Mouse (Mus musculus) MEL (cell line): Measurements from ENCODE around the gene Lin37. TPM values are rescaled to one million over a fixed set of nuclear protein-coding genes. Genes with fewer than 3 reads are reported as not detected.
A peak's percentile ranks its signal among the peaks of the same experiment; 100 is the strongest.

Experiments
- DNase-seq: peaks from one replicate; pipeline ENCODE4 v3.0.0; 2011; ENCODE audit warnings: low read depth, low spot score
- H3K27ac ChIP-seq: 2 replicates; pipeline ENCODE4 v1.5.1; 2012; ENCODE audit warnings: low read depth, mild to moderate bottlenecking, control low read depth, low read length, moderate library complexity; ENCODE audit not compliant: control insufficient read depth
- H3K27me3 ChIP-seq, 2 experiments: fragments of 150-350 bp in 1 of 2; sonication (generic) in 1 of 2; 2 replicates each; pipeline ENCODE4 v1.6.1; 2012; ENCODE audit warnings: low read length in 2 of 2, mild to moderate bottlenecking in 2 of 2, improper control_type of control experiment in 1 of 2, moderate library complexity in 1 of 2; ENCODE audit not compliant: insufficient read depth in 2 of 2, control insufficient read depth in 1 of 2
- H3K36me3 ChIP-seq, 2 experiments: 2 replicates each; pipeline ENCODE4 v1.6.1; 2012 to 2014; ENCODE audit warnings: low read length in 2 of 2, improper control_type of control experiment in 1 of 2, inconsistent platforms in 1 of 2, mild to moderate bottlenecking in 1 of 2; ENCODE audit not compliant: insufficient read depth in 2 of 2, control insufficient read depth in 1 of 2
- H3K4me1 ChIP-seq, 2 experiments: fragments of 150-350 bp in 1 of 2; sonication (generic) in 1 of 2; 2 replicates each; pipeline ENCODE4 v1.6.1; 2012; ENCODE audit warnings: low read length in 2 of 2, improper control_type of control experiment in 1 of 2, mild to moderate bottlenecking in 1 of 2; ENCODE audit not compliant: insufficient read depth in 2 of 2, control insufficient read depth in 1 of 2
- H3K4me3 ChIP-seq, 2 experiments: fragments of 150-350 bp in 1 of 2; sonication (generic) in 1 of 2; 2 replicates each; pipeline ENCODE4 v1.5.1; 2012; ENCODE audit warnings: low read depth in 2 of 2, low read length in 2 of 2, mild to moderate bottlenecking in 2 of 2, moderate library complexity in 2 of 2, control low read depth in 1 of 2, improper control_type of control experiment in 1 of 2; ENCODE audit not compliant: control insufficient read depth in 1 of 2, insufficient read depth in 1 of 2
- H3K79me2 ChIP-seq: 2 replicates; pipeline ENCODE4 v1.6.1; 2012; ENCODE audit warnings: mild to moderate bottlenecking, low read length, moderate library complexity; ENCODE audit not compliant: control insufficient read depth, poor library complexity, insufficient read depth
- H3K9ac ChIP-seq: 2 replicates; pipeline ENCODE4 v1.6.1; 2012; ENCODE audit warnings: low read depth, mild to moderate bottlenecking, control low read depth, low read length, moderate library complexity; ENCODE audit not compliant: control insufficient read depth, poor library complexity, severe bottlenecking
- H3K9me3 ChIP-seq: fragments of 150-350 bp; sonication (generic); replicated peaks from 2 replicates; pipeline ENCODE4 v1.6.1; 2012; ENCODE audit warnings: mild to moderate bottlenecking, low read length, improper control_type of control experiment, moderate library complexity; ENCODE audit not compliant: insufficient read depth
- BHLHE40 ChIP-seq: IDR thresholded peaks from 2 replicates; pipeline ENCODE4 v1.6.1; 2012; ENCODE audit warnings: low read depth, mild to moderate bottlenecking, inconsistent platforms, low read length, improper control_type of control experiment, borderline replicate concordance
- CHD1 ChIP-seq: IDR thresholded peaks from 2 replicates; pipeline ENCODE4 v1.6.1; 2012; ENCODE audit warnings: low read depth, mild to moderate bottlenecking, inconsistent platforms, low read length, improper control_type of control experiment
- CHD2 ChIP-seq: IDR thresholded peaks from 2 replicates; pipeline ENCODE4 v1.6.1; 2011; ENCODE audit warnings: low read length, improper control_type of control experiment
- CTCF ChIP-seq, 3 experiments: IDR thresholded peaks in 2 of 3; conservative IDR thresholded peaks in 1 of 3; 2 replicates each; pipeline ENCODE4 v1.5.1; 2011 to 2012; ENCODE audit warnings: low read length in 3 of 3, low read depth in 2 of 3, mild to moderate bottlenecking in 2 of 3, improper control_type of control experiment in 1 of 3, inconsistent platforms in 1 of 3, mixed read lengths in 1 of 3, moderate library complexity in 1 of 3; ENCODE audit not compliant: control insufficient read depth in 1 of 3, insufficient read depth in 1 of 3, poor library complexity in 1 of 3, severe bottlenecking in 1 of 3
- E2F4 ChIP-seq: IDR thresholded peaks from 2 replicates; pipeline ENCODE4 v1.6.1; 2011; ENCODE audit warnings: low read depth, low read length, improper control_type of control experiment, borderline replicate concordance
- ELF1 ChIP-seq: IDR thresholded peaks from 2 replicates; pipeline ENCODE4 v1.6.1; 2014; ENCODE audit warnings: low read depth, mild to moderate bottlenecking, inconsistent platforms, low read length, improper control_type of control experiment, moderate library complexity
- EP300 ChIP-seq, 2 experiments: IDR thresholded peaks; 2 replicates each; pipeline ENCODE4 v1.6.1; 2011; ENCODE audit warnings: improper control_type of control experiment in 2 of 2, low read length in 2 of 2, low read depth in 1 of 2, mild to moderate bottlenecking in 1 of 2
- ETS1 ChIP-seq: IDR thresholded peaks from 2 replicates; pipeline ENCODE4 v1.6.1; 2012; ENCODE audit warnings: low read depth, mild to moderate bottlenecking, inconsistent platforms, low read length, improper control_type of control experiment, moderate library complexity
- GABPA ChIP-seq: IDR thresholded peaks from 2 replicates; pipeline ENCODE4 v1.6.1; 2012; ENCODE audit warnings: low read depth, mild to moderate bottlenecking, inconsistent platforms, low read length, improper control_type of control experiment, moderate library complexity
- GATA1 ChIP-seq: IDR thresholded peaks from 2 replicates; pipeline ENCODE4 v1.6.1; 2011; ENCODE audit warnings: low read depth, low read length, improper control_type of control experiment
- HCFC1 ChIP-seq: IDR thresholded peaks from 2 replicates; pipeline ENCODE4 v1.6.1; 2012; ENCODE audit warnings: low read depth, mild to moderate bottlenecking, inconsistent platforms, low read length, improper control_type of control experiment, moderate library complexity
- JUND ChIP-seq: IDR thresholded peaks from 2 replicates; pipeline ENCODE4 v1.6.1; 2011; ENCODE audit warnings: low read depth, mild to moderate bottlenecking, improper control_type of control experiment, low read length
- KAT2A ChIP-seq: conservative IDR thresholded peaks from 2 replicates; pipeline ENCODE4 v1.6.1; 2012; ENCODE audit warnings: low read depth, low read length, improper control_type of control experiment, inconsistent platforms
- MAX ChIP-seq: IDR thresholded peaks from 2 replicates; pipeline ENCODE4 v1.6.1; 2011; ENCODE audit warnings: low read length, improper control_type of control experiment
- MAZ ChIP-seq: IDR thresholded peaks from 2 replicates; pipeline ENCODE4 v1.6.1; 2012; ENCODE audit warnings: low read depth, mild to moderate bottlenecking, inconsistent platforms, low read length, improper control_type of control experiment
- MXI1 ChIP-seq: IDR thresholded peaks from 2 replicates; pipeline ENCODE4 v1.6.1; 2011; ENCODE audit warnings: mild to moderate bottlenecking, low read depth, low read length, improper control_type of control experiment
- MYB ChIP-seq: IDR thresholded peaks from 2 replicates; pipeline ENCODE4 v1.6.1; 2011; ENCODE audit warnings: mild to moderate bottlenecking, low read depth, low read length, improper control_type of control experiment
- MYC ChIP-seq: IDR thresholded peaks from 2 replicates; pipeline ENCODE4 v1.6.1; 2011; ENCODE audit warnings: low read depth, mild to moderate bottlenecking, low read length, improper control_type of control experiment, moderate library complexity
- NELFE ChIP-seq: IDR thresholded peaks from 2 replicates; pipeline ENCODE4 v1.6.1; 2011; ENCODE audit warnings: low read depth, low read length, improper control_type of control experiment
- NRF1 ChIP-seq: IDR thresholded peaks from 2 replicates; pipeline ENCODE4 v1.6.1; 2014; ENCODE audit warnings: low read depth, mild to moderate bottlenecking, inconsistent platforms, low read length, improper control_type of control experiment, moderate library complexity; ENCODE audit not compliant: poor library complexity, insufficient read depth, severe bottlenecking
- POLR2A ChIP-seq, 2 experiments: IDR thresholded peaks; 2 replicates each; pipeline ENCODE4 v1.6.1; 2011 to 2012; ENCODE audit warnings: low read length in 2 of 2, mild to moderate bottlenecking in 2 of 2, control low read depth in 1 of 2, improper control_type of control experiment in 1 of 2, low read depth in 1 of 2, moderate library complexity in 1 of 2; ENCODE audit not compliant: control insufficient read depth in 1 of 2, insufficient read depth in 1 of 2, poor library complexity in 1 of 2
- POLR2AphosphoS2 ChIP-seq: IDR thresholded peaks from 2 replicates; pipeline ENCODE4 v1.6.1; 2011; ENCODE audit warnings: low read length, improper control_type of control experiment
- POLR2AphosphoS5 ChIP-seq: IDR thresholded peaks from 2 replicates; pipeline ENCODE4 v1.6.1; 2012; ENCODE audit warnings: low read depth, borderline replicate concordance, mild to moderate bottlenecking, inconsistent platforms, low read length, moderate library complexity, mixed read lengths
- RAD21 ChIP-seq: IDR thresholded peaks from 2 replicates; pipeline ENCODE4 v1.6.1; 2011; ENCODE audit warnings: mild to moderate bottlenecking, low read depth, low read length, improper control_type of control experiment
- RCOR1 ChIP-seq: IDR thresholded peaks from 2 replicates; pipeline ENCODE4 v1.6.1; 2012; ENCODE audit warnings: low read depth, mild to moderate bottlenecking, inconsistent platforms, low read length, improper control_type of control experiment
- SIN3A ChIP-seq: IDR thresholded peaks from 2 replicates; pipeline ENCODE4 v1.6.1; 2012; ENCODE audit warnings: low read length, improper control_type of control experiment, inconsistent platforms
- SMC3 ChIP-seq: IDR thresholded peaks from 2 replicates; pipeline ENCODE4 v1.6.1; 2011; ENCODE audit warnings: low read depth, low read length, improper control_type of control experiment
- TAL1 ChIP-seq: IDR thresholded peaks from 2 replicates; pipeline ENCODE4 v1.6.1; 2012; ENCODE audit warnings: mild to moderate bottlenecking, inconsistent platforms, low read length, moderate library complexity, mixed read lengths
- TBP ChIP-seq: IDR thresholded peaks from 2 replicates; pipeline ENCODE4 v1.8.0; 2011; ENCODE audit warnings: low read depth, low read length, improper control_type of control experiment
- TCF12 ChIP-seq: IDR thresholded peaks from 2 replicates; pipeline ENCODE4 v1.6.1; 2014; ENCODE audit warnings: low read depth, mild to moderate bottlenecking, inconsistent platforms, low read length, improper control_type of control experiment, moderate library complexity
- UBTF ChIP-seq: IDR thresholded peaks from 2 replicates; pipeline ENCODE4 v1.6.1; 2012; ENCODE audit warnings: low read depth, mild to moderate bottlenecking, inconsistent platforms, low read length, improper control_type of control experiment, moderate library complexity, borderline replicate concordance; ENCODE audit not compliant: insufficient read depth
- USF1 ChIP-seq: IDR thresholded peaks from 2 replicates; pipeline ENCODE4 v1.6.1; 2014; ENCODE audit warnings: low read depth, mild to moderate bottlenecking, inconsistent platforms, low read length, improper control_type of control experiment, moderate library complexity
- USF2 ChIP-seq, 2 experiments: IDR thresholded peaks; 2 replicates each; pipeline ENCODE4 v1.6.1; 2011 to 2012; ENCODE audit warnings: improper control_type of control experiment in 2 of 2, low read length in 2 of 2, borderline replicate concordance in 1 of 2, inconsistent platforms in 1 of 2, low read depth in 1 of 2, mild to moderate bottlenecking in 1 of 2; ENCODE audit not compliant: insufficient read depth in 1 of 2
- ZKSCAN1 ChIP-seq: IDR thresholded peaks from 2 replicates; pipeline ENCODE4 v1.6.1; 2012; ENCODE audit warnings: low read depth, mild to moderate bottlenecking, inconsistent platforms, low read length, improper control_type of control experiment, moderate library complexity
- ZMIZ1 ChIP-seq: IDR thresholded peaks from 2 replicates; pipeline ENCODE4 v1.6.1; 2012; ENCODE audit warnings: low read depth, mild to moderate bottlenecking, inconsistent platforms, low read length, improper control_type of control experiment, moderate library complexity
- polyA plus RNA-seq, 2 experiments: library from polyadenylated mRNA; stranded (reverse) in 1 of 2; unstranded in 1 of 2; fragments of >175 nt in 1 of 2; fragments of >200 nt in 1 of 2; gene quantifications; 2 replicates each; pipeline versions ENCODE4 v1.2.1 to v1.2.4; 2012; ENCODE audit warnings: low replicate concordance in 2 of 2, low read depth in 1 of 2; ENCODE audit not compliant: insufficient read length in 2 of 2, insufficient read depth in 1 of 2, missing spikeins in 1 of 2
- total RNA-seq: library from RNA; depleted of rRNA; stranded (reverse); fragments of 300-350 nt; gene quantifications from 2 replicates; pipeline ENCODE4 v1.2.3, GENCODE M21; 2012

Gene Lin37
- total and polyA plus RNA-seq, 3 experiments = 10.9 to 49.8 TPM; not detected in 1

DNA sequence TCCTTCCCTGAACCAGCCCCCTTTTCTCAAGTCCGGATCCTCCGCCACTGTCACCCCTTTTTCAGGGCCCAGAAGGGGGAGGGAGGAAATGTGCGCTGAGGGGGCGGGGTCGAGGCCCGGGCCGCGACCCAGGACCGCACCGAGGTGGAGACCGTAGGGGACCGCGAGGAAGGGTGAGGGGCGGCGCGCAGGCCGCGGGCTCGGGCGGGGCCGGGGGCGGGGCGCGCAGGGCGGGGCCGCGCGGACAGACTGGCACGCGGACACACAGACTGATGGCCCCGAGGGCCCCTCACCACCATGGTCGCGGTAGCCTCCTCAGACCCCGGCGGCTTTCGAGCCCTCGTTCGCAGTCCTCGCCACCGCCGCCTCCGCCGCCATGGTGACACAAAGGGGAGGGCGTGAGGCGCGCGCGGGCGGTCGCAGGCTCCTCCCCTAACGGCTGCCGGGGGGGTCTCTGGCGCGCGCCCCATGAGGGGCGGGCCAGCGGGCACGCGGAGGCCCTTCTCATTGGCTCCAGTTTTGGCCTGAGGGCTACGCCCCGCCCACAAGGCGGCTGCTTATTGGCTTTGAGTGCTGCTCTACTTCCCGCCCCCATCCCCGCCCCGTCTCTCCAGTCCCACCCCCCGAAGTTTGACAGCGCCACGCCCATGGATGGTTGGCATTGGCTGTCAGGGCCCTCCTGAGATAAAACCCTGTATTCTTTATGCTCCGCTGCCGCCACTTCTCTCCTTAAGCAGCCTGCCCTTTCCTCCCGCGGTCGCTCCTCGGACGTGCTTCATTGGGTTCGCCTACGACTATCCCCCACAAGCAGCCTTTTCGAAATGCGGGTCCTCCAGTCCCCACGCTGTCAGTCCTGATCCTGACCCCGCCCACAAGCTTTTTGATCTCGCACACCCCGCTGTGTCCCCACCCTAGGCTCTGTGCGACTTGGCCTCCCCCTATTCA, 24.7 kb downstream of the Lin37 start, which contains the start of gene Arhgap33:
Arhgap33 (minus strand) TSS at position 428 of the 945 bp plus-strand sequence.
- Histone ChIP-seq H3K4me1 (peaks cover 0 to 15% of the 10 kb centered on the region in 2 experiments; a peak in 2 of 4 replicates), H3K9ac (peak within 1 kb of the TSS; percentile 92), H3K4me3 (peak within 1 kb of the TSS; percentile 85 to 96), H3K27ac (peak within 1 kb of the TSS; percentile 82), H3K27me3 (no peaks in the 10 kb centered on the region), H3K9me3 (no peaks in the 10 kb centered on the region), H3K36me3 (peaks cover 0 to 13% of the 10 kb centered on the region in 2 experiments; a peak in 2 of 4 replicates), H3K79me2 (no peaks in the 10 kb centered on the region; the same call in 1 of the 2 replicates)
- DNase-seq = peak; percentile 98
- TF ChIP-seq JUND (no peak), CHD1 (no peak), GATA1 (no peak), NELFE (peak; percentile 53), UBTF (no peak), E2F4 (no peak), RAD21 (no peak), POLR2AphosphoS5 (no peak), GABPA (no peak), MYC (no peak), MXI1 (peak; percentile 59), POLR2A (IDR thresholded peaks at IDR 0.05; ENCODE audit: control insufficient read depth in 1 of 2, insufficient read depth in 1 of 2, low read depth in 1 of 2, low read length in 2 of 2, poor library complexity in 1 of 2) (peak in 1 of 2 experiments; percentile 75; a peak in 2 of 4 replicates), BHLHE40 (0 out of 2 replicates have a peak, but pooled peaks have one; percentile 2), ETS1 (no peak), MAX (peak; percentile 68), NRF1 (0 out of 2 replicates have a peak, but pooled peaks have one; percentile 21), ZKSCAN1 (no peak), HCFC1 (peak; percentile 49; the same call in 1 of the 2 replicates), ELF1 (peak; percentile 17; the same call in 1 of the 2 replicates), TAL1 (no peak), CTCF (IDR thresholded peaks at IDR 0.05 in 2 of 3, conservative IDR thresholded peaks at IDR 0.05 in 1 of 3; ENCODE audit: control insufficient read depth in 1 of 3, insufficient read depth in 1 of 3, low read depth in 2 of 3, low read length in 3 of 3, poor library complexity in 1 of 3, severe bottlenecking in 1 of 3) (no peak), USF1 (peak; percentile 31; the same call in 1 of the 2 replicates), ZMIZ1 (peak; percentile 48; the same call in 1 of the 2 replicates), EP300 (IDR thresholded peaks at IDR 0.05; ENCODE audit: low read depth in 1 of 2, low read length in 2 of 2) (peak; percentile 26 to 55; a peak in 2 of 4 replicates), USF2 (IDR thresholded peaks at IDR 0.05; ENCODE audit: borderline replicate concordance in 1 of 2, insufficient read depth in 1 of 2, low read depth in 1 of 2, low read length in 2 of 2) (no peak), SMC3 (no peak), POLR2AphosphoS2 (no peak), TBP (peak; percentile 38; the same call in 1 of the 2 replicates), KAT2A (no peak), MYB (peak; percentile 82), SIN3A (peak; percentile 69), CHD2 (no peak), RCOR1 (no peak), MAZ (peak; percentile 95; the same call in 1 of the 2 replicates), TCF12 (no peak)
